Comparison of ENCODE assay signal across 8 mouse cellular contexts in genomic region chr3:87884708-87885251, GRCm38 (mm10). TPM values are rescaled to one million over a fixed set of nuclear protein-coding genes. Genes with fewer than 3 reads are reported as not detected.
A peak's percentile ranks its signal among the peaks of the same experiment; 100 is the strongest.
DNase-seq lines count a peak whose midpoint lies in the region; ATAC-seq lines count a peak whose summit lies in the region.

No protein-coding gene starts in this region.

- 0 out of 2 replicates have a peak, but pooled peaks cover 4% of the 10 kb centered on the region for H3K9me3 ChIP-seq in embryonic facial prominence, embryonic 14.5 days (ENCODE audit: control insufficient read depth, low read length)

- H3K9ac ChIP-seq in embryonic facial prominence, embryonic 14.5 days (ENCODE audit: low read depth, low read length) = peak overlapping the region; percentile 96

- peak overlapping the region; percentile 92 for H3K27ac ChIP-seq in embryonic facial prominence, embryonic 14.5 days (replicated peaks; ENCODE audit: low read depth, low read length)

- peak; percentile 63 for DNase-seq in CD4-positive, CD25-positive, alpha-beta regulatory T cell, adult 2 months (ENCODE audit: low read depth, low spot score)
- DNase-seq in adrenal gland, adult 8-10 months = peak; percentile 53
- DNase-seq in embryonic facial prominence, embryonic 14.5 days (ENCODE audit: low spot score) = peak; percentile 41
- DNase-seq in heart, postnatal 10 days = peak; percentile 44 to 62
- DNase-seq in layer of hippocampus, adult 9-11 months = peak; percentile 46
- DNase-seq in lung, postnatal 4 days = peak; percentile 55 to 64
- peak; percentile 58 to 62 for DNase-seq in right cerebral cortex, postnatal 10 days (ENCODE audit: low spot score in 2 of 2)

- H3K36me3 ChIP-seq in embryonic facial prominence, embryonic 14.5 days (ENCODE audit: control insufficient read depth, insufficient read depth, low read length) = peaks cover 17% of the 10 kb centered on the region

- intact Hi-C loops in heart, postnatal 10 days (cut with DNase I) = no loop called here

- under 1% methylated on average over 20 of the region's 28 CpGs for WGBS in embryonic facial prominence, embryonic 14.5 days

- H3K4me3 ChIP-seq in embryonic facial prominence, embryonic 14.5 days (ENCODE audit: low read depth, low read length) = peak overlapping the region; percentile 98

- no peak for ATAC-seq in CD4-positive, CD25-positive, alpha-beta regulatory T cell, adult 4 months
- ATAC-seq in embryonic facial prominence, embryonic 14.5 days (ENCODE audit: low read depth) = 0 out of 2 replicates have a peak, but pooled peaks have one; percentile 0

- peaks cover 15% of the 10 kb centered on the region for H3K4me1 ChIP-seq in embryonic facial prominence, embryonic 14.5 days (ENCODE audit: control insufficient read depth, insufficient read depth, low read length)

- H3K4me2 ChIP-seq in embryonic facial prominence, embryonic 14.5 days (ENCODE audit: low read depth, low read length) = peak overlapping the region; percentile 97

- no peaks in the 10 kb centered on the region for H3K27me3 ChIP-seq in embryonic facial prominence, embryonic 14.5 days (replicated peaks; ENCODE audit: control insufficient read depth, insufficient read depth, low read length)

RNA-seq across cellular contexts. Expression of gene Prcc, which starts 0.6 kb away (rescaled TPM):
- 1 to 10 TPM; 3.8 to 6.0 TPM for polyA plus RNA-seq in CD4-positive, CD25-positive, alpha-beta regulatory T cell, adult 4 months (2017; shearing (Covaris generic))
- 10 to 100 TPM; 47.5 to 49.4 (median 48.7) TPM for total RNA-seq in adrenal gland, adult 8-10 months (2022)
- 13.0 and 13.5 TPM in 2 replicates for polyA plus RNA-seq in embryonic facial prominence, embryonic 14.5 days (2014; fragmentation: Nextera tagmentation; extraction: Ambion mirVana)
- total RNA-seq in heart, postnatal 10 days (2021) = 10 to 100 TPM; 54.8 to 56.2 TPM

RNA-seq across cellular contexts. Expression of gene Hdgf, which starts 21.3 kb away (rescaled TPM):
- 10 to 100 TPM; 36.0 to 43.7 TPM for polyA plus RNA-seq in CD4-positive, CD25-positive, alpha-beta regulatory T cell, adult 4 months (2017; shearing (Covaris generic))
- 100 to 1,000 TPM; 163 to 180 (median 172) TPM for total RNA-seq in adrenal gland, adult 8-10 months (2022)
- 205 and 217 TPM in 2 replicates for polyA plus RNA-seq in embryonic facial prominence, embryonic 14.5 days (2014; fragmentation: Nextera tagmentation; extraction: Ambion mirVana)
- total RNA-seq in heart, postnatal 10 days (2021) = 100 to 1,000 TPM; 106 to 112 TPM

RNA-seq across cellular contexts. Expression of gene Mrpl24, which starts 34.5 kb away (rescaled TPM):
- polyA plus RNA-seq in CD4-positive, CD25-positive, alpha-beta regulatory T cell, adult 4 months (2017; shearing (Covaris generic)) = 100 to 1,000 TPM; 169 TPM
- 100 to 1,000 TPM; 121 to 146 (median 131) TPM for total RNA-seq in adrenal gland, adult 8-10 months (2022)
- 64.8 and 66.6 TPM in 2 replicates for polyA plus RNA-seq in embryonic facial prominence, embryonic 14.5 days (2014; fragmentation: Nextera tagmentation; extraction: Ambion mirVana)
- 10 to 100 TPM; 60.5 to 75.5 TPM for total RNA-seq in heart, postnatal 10 days (2021)

RNA-seq across cellular contexts. Expression of gene Sh2d2a, which starts 38.2 kb away (rescaled TPM):
- 100 to 1,000 TPM; 213 to 324 TPM for polyA plus RNA-seq in CD4-positive, CD25-positive, alpha-beta regulatory T cell, adult 4 months (2017; shearing (Covaris generic))
- under 1 TPM; 0.20 to 0.62 (median 0.32) TPM for total RNA-seq in adrenal gland, adult 8-10 months (2022)
- polyA plus RNA-seq in embryonic facial prominence, embryonic 14.5 days (2014; fragmentation: Nextera tagmentation; extraction: Ambion mirVana) = 0.08 TPM in 1 of 2 replicates, not detected in the other
- under 1 TPM; 0.10 to 0.31 TPM for total RNA-seq in heart, postnatal 10 days (2021)

RNA-seq across cellular contexts. Expression of gene Isg20l2, which starts 45.3 kb away (rescaled TPM):
- polyA plus RNA-seq in CD4-positive, CD25-positive, alpha-beta regulatory T cell, adult 4 months (2017; shearing (Covaris generic)) = 10 to 100 TPM in 1 of 2 experiments, 1 to 10 TPM in 1; 8.5 to 15.1 TPM
- total RNA-seq in adrenal gland, adult 8-10 months (2022) = 10 to 100 TPM; 17.9 to 20.0 (median 19.5) TPM
- 20.9 and 22.9 TPM in 2 replicates for polyA plus RNA-seq in embryonic facial prominence, embryonic 14.5 days (2014; fragmentation: Nextera tagmentation; extraction: Ambion mirVana)
- total RNA-seq in heart, postnatal 10 days (2021) = 10 to 100 TPM; 16.2 to 18.9 TPM
